Mouse (Mus musculus) G1E (cell line): ENCODE measurements at regions not wholly inside any gene's neighbourhood (a gene's known extent, or its start where the extent isn't known, plus 50 kb on each side); places are given as distances from the start of the nearest gene placed in this dataset.
"Not testable (repeated sequence)": the region's sequence is repeated elsewhere in the genome, so short reads cannot be mapped to it uniquely, and the experiment has no call there.

Source experiments
- CTCF ChIP-seq: IDR thresholded peaks from 2 replicates; pipeline ENCODE4 v1.5.1; 2012; ENCODE audit warnings: low read depth, low read length, inconsistent platforms, mixed read lengths
- GATA2 ChIP-seq: IDR thresholded peaks from 2 replicates; pipeline ENCODE4 v1.6.1; 2012; ENCODE audit warnings: low read depth, low read length, inconsistent platforms, borderline replicate concordance

GRCm38 (mm10) chr13:5690680-5691079, 170.6 kb upstream of the Klf6 start:
- not testable (repeated sequence) for TF ChIP-seq CTCF, GATA2
